Mouse (Mus musculus) liver, embryonic 14.5 days (tissue): ENCODE data around the gene Iqcf5. TPM values are rescaled to one million over a fixed set of nuclear protein-coding genes. Genes with fewer than 3 reads are reported as not detected.
A peak's percentile ranks its signal among the peaks of the same experiment; 100 is the strongest.

Source experiments
- ATAC-seq: fragments of 200-750 bp; cut with Nextera tagmentation; 2 replicates; pipeline ENCODE4 v1.8.0; 2017; ENCODE audit warnings: moderate number of reproducible peaks, mild to moderate bottlenecking, moderate library complexity; ENCODE audit not compliant: insufficient read depth
- DNase-seq, 3 experiments: peaks; one replicate each; pipeline ENCODE4 v3.0.0-alpha.2; 2012 to 2013; ENCODE audit warnings: low read depth in 3 of 3, low spot score in 3 of 3
- H3K27ac ChIP-seq: fragments of 300-500 bp; sonication (generic); 2 replicates; pipeline ENCODE4 v1.5.1; 2014; ENCODE audit warnings: moderate library complexity, mild to moderate bottlenecking, control low read depth, inconsistent platforms
- H3K27me3 ChIP-seq: fragments of 300-500 bp; sonication (generic); 2 replicates; pipeline ENCODE4 v1.6.1; 2014; ENCODE audit warnings: mild to moderate bottlenecking, low read length, moderate library complexity; ENCODE audit not compliant: control insufficient read depth, insufficient read depth
- H3K36me3 ChIP-seq: fragments of 300-500 bp; sonication (generic); replicated peaks from 2 replicates; pipeline ENCODE4 v1.6.1; 2014; ENCODE audit warnings: low read depth; ENCODE audit not compliant: control insufficient read depth, insufficient read depth
- H3K4me1 ChIP-seq, 2 experiments: fragments of 200-500 bp in 1 of 2; fragments of 300-500 bp in 1 of 2; sonication (generic) in 1 of 2; replicated peaks; 2 replicates each; pipeline ENCODE4 v1.6.1; 2012 to 2014; ENCODE audit warnings: antibody characterized with exemption in 1 of 2, inconsistent platforms in 1 of 2, low read length in 1 of 2; ENCODE audit not compliant: control insufficient read depth in 2 of 2, insufficient read depth in 2 of 2
- H3K4me2 ChIP-seq: fragments of 300-500 bp; sonication (generic); 2 replicates; pipeline ENCODE4 v1.6.1; 2014; ENCODE audit warnings: low read depth, mild to moderate bottlenecking, control low read depth, moderate library complexity
- H3K4me3 ChIP-seq, 2 experiments: fragments of 200-500 bp in 1 of 2; fragments of 300-500 bp in 1 of 2; sonication (generic) in 1 of 2; 2 replicates each; pipeline ENCODE4 v1.5.1; 2012 to 2014; ENCODE audit warnings: low read depth in 2 of 2, low read length in 2 of 2, mild to moderate bottlenecking in 2 of 2, control low read depth in 1 of 2, inconsistent platforms in 1 of 2, moderate library complexity in 1 of 2; ENCODE audit not compliant: insufficient read depth in 1 of 2
- H3K9ac ChIP-seq: fragments of 300-500 bp; sonication (generic); replicated peaks from 2 replicates; pipeline ENCODE4 v1.6.1; 2014; ENCODE audit warnings: mild to moderate bottlenecking, control low read depth, moderate library complexity
- H3K9me3 ChIP-seq: fragments of 300-500 bp; sonication (generic); 2 replicates; pipeline ENCODE4 v1.6.1; 2016; ENCODE audit warnings: low read length, mixed read lengths; ENCODE audit not compliant: control insufficient read depth
- CTCF ChIP-seq: IDR thresholded peaks from 2 replicates; pipeline ENCODE4 v1.5.1; 2016; ENCODE audit warnings: antibody characterized with exemption, low read depth, control low read depth
- EP300 ChIP-seq: IDR thresholded peaks from 2 replicates; pipeline ENCODE4 v1.6.1; 2016; ENCODE audit warnings: antibody characterized with exemption, low read depth
- WGBS: fragments of 180-500 bp; shearing (Covaris S2); extraction: QIAGEN DNeasy Blood & Tissue Kit; methylation state at CpG from one replicate; pipeline ENCODE4 v1.1.7; 2014; ENCODE audit not compliant: insufficient replicate concordance; 5-methylcytosine and 5-hydroxymethylcytosine counted together
- polyA plus RNA-seq, 2 experiments: library from polyadenylated mRNA; depleted of rRNA in 1 of 2; stranded (reverse) in 1 of 2; unstranded in 1 of 2; fragments of >200 nt; fragmentation: Nextera tagmentation in 1 of 2; extraction: Ambion mirVana in 1 of 2; gene quantifications; 2 replicates each; pipeline versions ENCODE4 v1.2.1 to v1.2.3; 2012 to 2014

Gene Iqcf5
- not detected in 2 replicates for polyA plus RNA-seq (2012; rRNA removed)
- polyA plus RNA-seq (2014; fragmentation: Nextera tagmentation; extraction: Ambion mirVana), result not detected in 2 replicates

DNA sequence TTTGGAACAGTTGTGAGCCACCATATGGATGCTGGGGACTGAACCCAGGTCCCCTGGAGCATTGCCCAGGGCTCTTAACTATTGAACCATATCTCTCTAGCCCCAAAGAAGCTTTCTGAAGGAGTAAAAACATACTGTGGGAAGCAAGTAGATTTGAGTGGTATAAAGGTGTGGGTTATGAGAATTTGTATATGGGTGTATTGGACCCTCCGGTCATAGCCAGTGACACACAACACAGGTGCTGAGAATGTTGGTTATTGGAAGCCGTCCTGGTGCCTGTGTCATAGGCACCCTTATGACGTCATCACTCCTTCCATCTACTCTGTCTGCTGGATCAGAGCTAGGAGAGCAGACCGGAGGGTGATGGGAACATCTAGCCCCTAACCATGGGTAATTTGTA is at the start of gene Iqcf5:
TSS of gene Iqcf5 (plus strand) at position 301 of the 400 bp plus-strand sequence.
- Histone ChIP-seq H3K4me3 (no peak within 1 kb of the TSS), H3K36me3 (no peaks in the 10 kb centered on the region), H3K9ac (no peak within 1 kb of the TSS), H3K27me3 (no peaks in the 10 kb centered on the region), H3K27ac (no peak within 1 kb of the TSS), H3K4me2 (no peak within 1 kb of the TSS), H3K4me1 (peaks cover 0 to 5% of the 10 kb centered on the region in 2 experiments; a peak in 2 of 4 replicates), H3K9me3 (no peaks in the 10 kb centered on the region)
- WGBS, result 65% methylated on average over 4 of the region's 4 CpGs
- ATAC-seq (no peak), DNase-seq (no peak)
- no peak for TF ChIP-seq CTCF
- TF ChIP-seq EP300, result no peak

DNA sequence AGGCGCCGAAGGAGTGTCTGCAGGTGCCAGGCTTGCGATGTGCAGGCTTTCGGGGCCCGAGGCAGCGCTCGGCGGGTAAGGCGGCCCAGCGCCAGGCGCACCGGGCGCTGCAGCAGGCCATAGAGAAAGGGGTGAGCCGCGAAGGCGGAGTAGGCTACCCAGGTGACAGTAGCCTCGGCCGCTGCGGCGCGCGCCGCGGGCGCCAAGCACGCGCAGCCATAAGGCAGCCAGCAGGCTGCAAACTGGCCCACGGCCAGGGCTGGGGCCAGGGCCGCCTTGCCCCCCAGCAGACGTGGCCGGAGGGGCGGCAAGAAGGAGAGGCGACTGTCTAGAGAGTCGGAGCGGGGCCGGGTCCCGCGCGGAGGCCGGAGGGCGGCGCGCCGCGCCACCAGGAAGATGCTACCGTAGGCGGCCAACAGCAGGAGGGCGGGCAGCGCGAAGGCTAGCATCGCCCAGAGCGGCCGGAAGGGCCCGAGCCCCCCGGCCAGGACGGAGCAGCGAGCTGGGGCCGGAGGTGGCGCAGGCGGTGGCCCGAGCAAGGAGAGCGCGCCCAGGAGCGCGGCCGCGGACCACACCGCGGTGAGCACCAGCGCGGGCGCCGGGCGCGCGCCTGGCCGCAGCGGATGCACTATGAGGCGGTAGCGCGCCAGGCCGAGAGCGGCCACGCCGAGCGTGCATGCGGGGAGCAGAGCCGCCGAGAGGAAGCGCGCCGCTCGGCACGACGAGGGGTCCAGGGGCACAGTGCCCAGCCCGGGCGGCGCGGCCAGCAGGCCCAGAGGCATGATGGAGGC is 49.4 kb upstream of the Iqcf5 start:
- no peak for DNase-seq
- ATAC-seq, result peak; percentile 34; the same call in 1 of the 2 replicates
- Histone ChIP-seq H3K4me1 (no peaks in the 10 kb centered on the region), H3K36me3 (no peaks in the 10 kb centered on the region), H3K9me3 (no peaks in the 10 kb centered on the region), H3K9ac (no peak overlapping the region), H3K4me2 (peak overlapping the region; percentile 66), H3K4me3 (peak overlapping the region; percentile 19 to 48; a peak in 3 of 4 replicates), H3K27me3 (peaks cover 20% of the 10 kb centered on the region), H3K27ac (no peak overlapping the region)
- WGBS, result 3% methylated on average over 98 of the region's 99 CpGs
- TF ChIP-seq EP300, result no peak
- TF ChIP-seq CTCF, result no peak

DNA sequence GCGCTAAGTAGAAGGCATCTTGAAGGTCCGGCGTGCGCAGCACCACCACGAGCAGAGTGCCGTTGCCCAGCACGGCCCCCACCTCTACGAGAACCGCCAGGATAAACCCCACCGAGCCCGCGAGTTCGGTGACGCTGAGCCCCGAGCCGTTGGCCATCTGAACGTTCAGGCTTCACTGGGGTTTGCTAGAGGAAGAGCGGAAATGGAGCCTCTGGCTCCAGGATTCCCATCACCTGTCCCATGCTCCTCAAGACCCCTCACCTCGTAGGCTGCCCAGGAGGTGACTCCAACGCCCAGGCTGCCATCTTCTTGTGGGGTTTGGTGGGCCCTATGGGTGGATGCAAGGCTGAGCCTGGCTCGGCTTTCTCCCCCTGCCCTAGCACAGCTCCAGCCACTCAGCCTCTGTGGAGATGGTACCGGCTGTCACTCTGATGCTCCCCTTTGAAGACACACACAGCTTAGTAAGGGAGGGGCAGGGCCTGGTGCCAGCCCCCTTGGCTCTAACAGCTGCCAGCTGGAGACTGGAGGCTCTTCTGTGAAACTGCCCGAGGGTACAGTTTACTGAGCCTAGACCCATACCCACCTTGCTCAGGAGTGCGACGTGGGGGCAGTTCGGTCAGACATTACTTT is 48.7 kb upstream of the Iqcf5 start, which contains the start of gene Gpr62:
TSS of gene Gpr62 (minus strand) at position 368 of the 630 bp plus-strand sequence.
- Histone ChIP-seq H3K9ac (no peak within 1 kb of the TSS), H3K4me1 (no peaks in the 10 kb centered on the region), H3K27me3 (peaks cover 20% of the 10 kb centered on the region), H3K36me3 (no peaks in the 10 kb centered on the region), H3K4me2 (peak within 1 kb of the TSS; percentile 66), H3K27ac (no peak within 1 kb of the TSS), H3K9me3 (no peaks in the 10 kb centered on the region), H3K4me3 (peak within 1 kb of the TSS; percentile 19 to 48; a peak in 3 of 4 replicates)
- DNase-seq, result no peak
- ATAC-seq, result no peak
- TF ChIP-seq CTCF (no peak), EP300 (no peak)
- WGBS, result 26% methylated on average over 26 of the region's 26 CpGs

DNA sequence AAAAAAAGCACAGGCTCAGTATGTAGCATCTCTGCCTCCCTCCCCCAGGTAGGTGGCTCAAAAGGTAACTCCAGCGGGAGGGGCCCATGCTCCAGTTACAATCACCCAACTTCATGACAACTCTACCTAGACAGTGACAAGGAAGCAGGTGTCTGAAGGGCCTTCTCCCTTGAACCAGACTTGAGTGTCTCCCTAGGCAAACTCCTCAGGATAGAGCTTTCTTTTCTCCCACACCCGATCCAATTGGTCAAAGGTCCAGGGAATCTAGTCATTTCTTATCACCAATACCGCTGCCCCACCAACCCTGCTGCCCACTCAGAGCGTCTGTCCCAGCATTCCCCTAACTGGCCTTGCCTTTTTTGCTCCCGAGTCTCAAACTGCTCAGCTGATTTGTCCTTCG is 47.7 kb upstream of the Iqcf5 start:
- Histone ChIP-seq H3K36me3 (no peaks in the 10 kb centered on the region), H3K4me3 (no peak overlapping the region), H3K4me1 (no peaks in the 10 kb centered on the region), H3K9ac (no peak overlapping the region), H3K9me3 (no peaks in the 10 kb centered on the region), H3K27ac (no peak overlapping the region), H3K27me3 (peaks cover 20% of the 10 kb centered on the region), H3K4me2 (no peak overlapping the region)
- ATAC-seq (no peak), DNase-seq (no peak)
- WGBS, result 58% methylated on average over 6 of the region's 6 CpGs
- TF ChIP-seq EP300, result no peak
- no peak for TF ChIP-seq CTCF

DNA sequence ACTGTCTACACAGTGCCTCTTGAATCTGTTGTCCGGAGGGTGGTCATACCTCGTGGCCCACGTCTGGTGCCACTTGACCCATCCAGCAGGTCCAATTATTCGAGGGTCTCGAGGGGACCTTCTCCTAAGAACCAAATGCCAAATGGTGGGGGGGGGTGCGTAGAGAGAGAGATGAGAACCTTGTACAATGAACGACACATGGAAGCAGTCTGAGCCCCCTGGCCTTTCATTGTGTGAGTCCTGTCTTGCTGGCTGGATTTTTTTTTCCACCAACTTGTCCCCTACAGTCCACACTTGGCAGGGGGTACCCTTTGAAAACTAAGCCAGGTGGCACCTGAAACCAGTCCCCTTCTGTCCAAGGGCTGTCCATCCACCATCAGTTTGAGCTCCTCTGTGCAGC is 46.6 kb upstream of the Iqcf5 start:
- WGBS, result 68% methylated on average over 7 of the region's 7 CpGs
- no peak overlapping the region for H3K27ac ChIP-seq
- no peak overlapping the region for H3K4me3 ChIP-seq
- H3K27me3 ChIP-seq, result peaks cover 20% of the 10 kb centered on the region
- ATAC-seq, result no peak
- no peak overlapping the region for H3K9ac ChIP-seq
- TF ChIP-seq CTCF, result no peak
- TF ChIP-seq EP300, result no peak
- H3K9me3 ChIP-seq, result no peaks in the 10 kb centered on the region
- H3K36me3 ChIP-seq, result no peaks in the 10 kb centered on the region
- no peak for DNase-seq
- no peak overlapping the region for H3K4me2 ChIP-seq
- H3K4me1 ChIP-seq, result no peaks in the 10 kb centered on the region
